Mouse (Mus musculus): ENCODE results near the gene Hsph1. TPM values are rescaled to one million over a fixed set of nuclear protein-coding genes. Genes with fewer than 3 reads are reported as not detected.

Hsph1 gene
- polyA plus RNA-seq, 1 experiment from 2014 or later = 72.5 TPM

GRCm38 (mm10) chr5:149611476-149612164, 24.6 kb downstream of the Hsph1 start:
- H3K9me3 ChIP-seq = no peaks in the 10 kb centered on the region
- no peak overlapping the region for H3K9ac ChIP-seq
- peaks cover 24% of the 10 kb centered on the region for H3K36me3 ChIP-seq
- 0 out of 2 replicates have a peak, but pooled peaks cover 7% of the 10 kb centered on the region for H3K4me1 ChIP-seq
- no peaks in the 10 kb centered on the region for H3K27me3 ChIP-seq
- no peak overlapping the region for H3K4me3 ChIP-seq
- WGBS = 63% methylated on average over 16 of the region's 16 CpGs
- H3K27ac ChIP-seq = no peak overlapping the region
- ATAC-seq (ENCODE audit: low FRiP score, low read depth) = no peak
- H3K4me2 ChIP-seq (replicated peaks) = no peak overlapping the region

- Histone ChIP-seq H3K4me2 (replicated peaks) (no peak overlapping the region), H3K4me1 (0 out of 2 replicates have a peak, but pooled peaks cover 3% of the 10 kb centered on the region), H3K27me3 (no peaks in the 10 kb centered on the region), H3K4me3 (no peak overlapping the region), H3K36me3 (no peaks in the 10 kb centered on the region), H3K27ac (no peak overlapping the region), H3K9ac (no peak overlapping the region), H3K9me3 (no peaks in the 10 kb centered on the region; the same call in 1 of the 2 replicates)
- ATAC-seq (ENCODE audit: low FRiP score, low read depth) = no peak
- WGBS = 73% methylated on average over 8 of the region's 8 CpGs
Measured at GRCm38 (mm10) chr5:149607083-149607720, 29.0 kb downstream of the Hsph1 start.

- no peak overlapping the region for H3K27ac ChIP-seq
- WGBS = 68% methylated on average over 3 of the region's 3 CpGs
- H3K4me3 ChIP-seq = no peak overlapping the region
- H3K4me1 ChIP-seq = no peaks in the 10 kb centered on the region
- H3K4me2 ChIP-seq (replicated peaks) = no peak overlapping the region
- H3K9ac ChIP-seq = no peak overlapping the region
- H3K9me3 ChIP-seq = no peaks in the 10 kb centered on the region; the same call in 1 of the 2 replicates
- H3K27me3 ChIP-seq = no peaks in the 10 kb centered on the region
- no peak for ATAC-seq (ENCODE audit: low FRiP score, low read depth)
- H3K36me3 ChIP-seq = no peaks in the 10 kb centered on the region
Measured at GRCm38 (mm10) chr5:149603241-149603640, 32.9 kb downstream of the Hsph1 start.

GRCm38 (mm10) chr5:149601996-149602395, 34.2 kb downstream of the Hsph1 start:
- Histone ChIP-seq H3K9me3 (no peaks in the 10 kb centered on the region; the same call in 1 of the 2 replicates), H3K4me1 (no peaks in the 10 kb centered on the region), H3K27me3 (no peaks in the 10 kb centered on the region), H3K9ac (no peak overlapping the region), H3K36me3 (no peaks in the 10 kb centered on the region), H3K4me3 (no peak overlapping the region), H3K27ac (no peak overlapping the region), H3K4me2 (replicated peaks) (no peak overlapping the region)
- WGBS = 95% methylated on average over 3 of the region's 3 CpGs
- ATAC-seq (ENCODE audit: low FRiP score, low read depth) = no peak

GRCm38 (mm10) chr5:149597351-149597750, 38.8 kb downstream of the Hsph1 start:
- no peak; the same call in 1 of the 2 replicates for ATAC-seq (ENCODE audit: low FRiP score, low read depth)
- no peaks in the 10 kb centered on the region for H3K27me3 ChIP-seq
- H3K36me3 ChIP-seq = no peaks in the 10 kb centered on the region
- 57% methylated on average over 18 of the region's 18 CpGs for WGBS
- no peak overlapping the region for H3K4me3 ChIP-seq
- no peaks in the 10 kb centered on the region for H3K4me1 ChIP-seq
- H3K27ac ChIP-seq = no peak overlapping the region
- no peaks in the 10 kb centered on the region; the same call in 1 of the 2 replicates for H3K9me3 ChIP-seq
- no peak overlapping the region for H3K9ac ChIP-seq
- H3K4me2 ChIP-seq (replicated peaks) = no peak overlapping the region

GRCm38 (mm10) chr5:149594215-149594614, 42.0 kb downstream of the Hsph1 start:
- Histone ChIP-seq H3K9me3 (no peaks in the 10 kb centered on the region), H3K4me2 (replicated peaks) (no peak overlapping the region), H3K27me3 (no peaks in the 10 kb centered on the region), H3K36me3 (no peaks in the 10 kb centered on the region), H3K4me3 (no peak overlapping the region), H3K27ac (no peak overlapping the region), H3K4me1 (0 out of 2 replicates have a peak, but pooled peaks cover under 1% of the 10 kb centered on the region), H3K9ac (no peak overlapping the region)
- no peak for ATAC-seq (ENCODE audit: low FRiP score, low read depth)
- 92% methylated on average over 3 of the region's 3 CpGs for WGBS

GRCm38 (mm10) chr5:149589932-149590331, 46.2 kb downstream of the Hsph1 start:
- H3K36me3 ChIP-seq = no peaks in the 10 kb centered on the region
- no peak overlapping the region for H3K4me3 ChIP-seq
- ATAC-seq (ENCODE audit: low FRiP score, low read depth) = no peak
- no peaks in the 10 kb centered on the region for H3K27me3 ChIP-seq
- no peak overlapping the region for H3K9ac ChIP-seq
- no peak overlapping the region for H3K27ac ChIP-seq
- 49% methylated on average over 3 of the region's 3 CpGs for WGBS
- H3K9me3 ChIP-seq = no peaks in the 10 kb centered on the region
- H3K4me1 ChIP-seq = peaks cover 7% of the 10 kb centered on the region; the same call in 1 of the 2 replicates
- no peak overlapping the region for H3K4me2 ChIP-seq (replicated peaks)

GRCm38 (mm10) chr5:149588814-149589534, 47.2 kb downstream of the Hsph1 start:
- Histone ChIP-seq H3K4me1 (peaks cover 14% of the 10 kb centered on the region; the same call in 1 of the 2 replicates), H3K27me3 (no peaks in the 10 kb centered on the region), H3K4me3 (no peak overlapping the region), H3K9ac (no peak overlapping the region), H3K4me2 (replicated peaks) (no peak overlapping the region), H3K27ac (0 out of 2 replicates have a peak overlapping the region, but pooled peaks have one; percentile 6), H3K9me3 (no peaks in the 10 kb centered on the region), H3K36me3 (no peaks in the 10 kb centered on the region)
- no peak for ATAC-seq (ENCODE audit: low FRiP score, low read depth)
- 62% methylated on average over 7 of the region's 7 CpGs for WGBS

- Histone ChIP-seq H3K27me3 (no peaks in the 10 kb centered on the region), H3K4me1 (peaks cover 24% of the 10 kb centered on the region), H3K36me3 (no peaks in the 10 kb centered on the region), H3K4me3 (no peak overlapping the region), H3K9ac (no peak overlapping the region), H3K9me3 (no peaks in the 10 kb centered on the region), H3K4me2 (replicated peaks) (no peak overlapping the region), H3K27ac (no peak overlapping the region)
- ATAC-seq (ENCODE audit: low FRiP score, low read depth) = no peak
- 87% methylated on average over 11 of the region's 11 CpGs for WGBS
Measured at GRCm38 (mm10) chr5:149587327-149587895, 48.8 kb downstream of the Hsph1 start.

- H3K9me3 ChIP-seq = no peaks in the 10 kb centered on the region
- WGBS = 72% methylated on average over 10 of the region's 10 CpGs
- H3K27ac ChIP-seq = no peak overlapping the region
- H3K4me1 ChIP-seq = peaks cover 24% of the 10 kb centered on the region
- H3K36me3 ChIP-seq = no peaks in the 10 kb centered on the region
- H3K4me3 ChIP-seq = no peak overlapping the region
- H3K27me3 ChIP-seq = no peaks in the 10 kb centered on the region
- no peak overlapping the region for H3K9ac ChIP-seq
- H3K4me2 ChIP-seq (replicated peaks) = no peak overlapping the region
- no peak for ATAC-seq (ENCODE audit: low FRiP score, low read depth)
Measured at GRCm38 (mm10) chr5:149585910-149586309, 50.3 kb downstream of the Hsph1 start.

GRCm38 (mm10) chr5:149585231-149585630, 50.9 kb downstream of the Hsph1 start:
- Histone ChIP-seq H3K4me2 (replicated peaks) (no peak overlapping the region), H3K9me3 (no peaks in the 10 kb centered on the region), H3K36me3 (no peaks in the 10 kb centered on the region), H3K4me1 (peaks cover 24% of the 10 kb centered on the region), H3K9ac (no peak overlapping the region), H3K4me3 (no peak overlapping the region), H3K27me3 (no peaks in the 10 kb centered on the region), H3K27ac (no peak overlapping the region)
- ATAC-seq (ENCODE audit: low FRiP score, low read depth) = no peak
- whole genome bisulfite sequencing = 93% methylated on average over 1 of the region's 1 CpGs
